Mouse (Mus musculus): ENCODE data around the gene Gm13723.

Gm13723 gene

DNA sequence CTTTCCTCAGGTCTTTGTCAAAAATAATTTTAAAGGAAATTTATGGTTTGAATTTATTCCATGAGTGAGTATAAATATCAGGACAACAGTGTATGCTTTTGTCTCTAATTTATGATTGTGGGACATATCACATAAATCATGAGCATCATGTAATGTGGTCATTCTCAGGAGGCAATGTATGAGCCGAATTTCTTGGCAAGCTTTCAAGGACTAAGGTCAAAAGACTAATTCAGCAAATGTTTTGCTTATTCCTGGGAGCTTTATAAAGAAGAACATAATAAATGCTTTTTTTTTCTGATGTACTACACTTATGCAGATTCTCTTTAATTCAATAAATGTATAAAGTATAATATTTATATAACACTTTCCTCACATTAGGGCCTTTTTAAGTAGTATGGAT is at the start of gene Gm13723:
Gene Gm13723 (minus strand): TSS at position 101 of the 400 bp plus-strand sequence.
- no peak for DNase-seq (ENCODE audit: low spot score in 2 of 2)

DNA sequence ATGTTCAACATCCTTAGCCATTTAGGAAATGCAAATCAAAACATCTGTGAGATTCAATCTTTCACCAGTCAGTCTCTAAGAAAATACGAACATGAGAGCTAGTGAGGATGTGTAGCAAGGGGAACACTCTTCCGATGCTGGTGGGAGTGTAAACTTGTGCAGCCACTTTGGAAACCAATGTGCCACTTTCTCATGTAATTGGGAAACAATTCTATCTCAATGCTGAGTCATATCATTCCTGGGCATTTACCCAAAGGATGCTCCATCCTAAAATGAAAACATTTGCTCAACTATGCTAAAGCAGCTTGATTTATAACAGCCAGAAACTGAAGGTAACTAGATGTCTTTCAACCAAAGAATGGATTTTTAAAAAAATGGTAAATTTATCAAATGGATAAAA is 31.0 kb upstream of the Gm13723 start:
- DNase-seq (ENCODE audit: low spot score in 2 of 2), result no peak

DNA sequence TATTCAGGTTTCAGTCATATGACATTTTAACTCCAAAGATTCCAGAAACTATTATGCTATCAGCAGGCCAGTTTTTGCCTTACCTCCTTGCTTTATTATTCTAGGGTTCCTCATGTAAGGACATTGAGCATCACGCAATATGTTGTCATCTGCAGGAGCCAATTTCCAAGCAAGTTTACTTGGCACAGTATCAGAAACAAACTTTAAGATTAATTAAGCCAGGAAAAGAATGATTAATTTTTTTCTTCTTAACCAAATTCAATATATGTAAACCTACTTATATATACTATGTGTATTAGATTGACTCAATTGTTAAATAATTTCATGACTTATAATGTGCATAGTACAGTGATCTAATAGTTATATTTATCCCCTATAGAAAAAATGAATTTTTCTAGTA is 17.5 kb upstream of the Gm13723 start, which contains the start of gene Olfr1097:
Gene Olfr1097 (minus strand): TSS at position 101 of the 400 bp plus-strand sequence.
- no peak for DNase-seq (ENCODE audit: low spot score in 2 of 2)

DNA sequence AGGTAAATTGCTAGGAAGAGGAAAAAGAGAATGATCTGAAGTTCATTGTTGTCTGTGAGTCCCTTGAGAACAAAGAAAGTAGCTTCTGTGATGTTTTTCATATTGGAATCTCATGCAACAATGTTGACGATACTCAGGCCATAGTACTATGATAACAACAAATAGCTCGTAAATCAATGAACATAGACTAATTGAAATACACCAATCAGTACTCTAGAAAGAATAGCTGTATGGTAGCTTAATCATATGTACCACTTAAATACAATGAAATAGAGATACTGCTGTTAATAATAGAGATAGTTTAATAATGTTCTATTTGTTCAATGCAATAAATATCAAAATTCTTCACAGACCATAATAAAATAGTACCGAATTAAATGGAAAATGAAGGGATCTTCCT is 23.0 kb downstream of the Gm13723 start, which contains the start of gene Olfr1095:
Gene Olfr1095 (minus strand): TSS at position 101 of the 400 bp plus-strand sequence.
- no peak for DNase-seq (ENCODE audit: low spot score in 2 of 2)

GRCm38 (mm10) chr2:86824363-86824762 is 50.2 kb downstream of the Gm13723 start, which contains the start of gene Olfr1094:
Gene Olfr1094, plus strand, starts transcription at chr2:86824663.
- no peak for DNase-seq (ENCODE audit: low spot score in 2 of 2)

Data from right cerebral cortex, postnatal 36 days (tissue).